Mouse (Mus musculus): ENCODE results near the gene Il1b. TPM values are rescaled to one million over a fixed set of nuclear protein-coding genes. Genes with fewer than 3 reads are reported as not detected.

Gene Il1b
- polyA plus RNA-seq, 1 experiment: 9.4 TPM

- Histone ChIP-seq H3K4me1 (ENCODE audit: control insufficient read depth, insufficient read depth, insufficient read length, low read length) (no peaks in the 10 kb centered on the region; the same call in 1 of the 2 replicates), H3K27ac (replicated peaks; ENCODE audit: low read depth, low read length) (no peak overlapping the region), H3K4me3 (ENCODE audit: insufficient read depth, low read depth, low read length) (no peak overlapping the region)
Observed at GRCm38 (mm10) chr2:129328238-129328637, 42.7 kb downstream of the Il1b start.

GRCm38 (mm10) chr2:129324216-129324615 lies 46.7 kb downstream of the Il1b start:
- Histone ChIP-seq H3K27ac (replicated peaks; ENCODE audit: low read depth, low read length) (no peak overlapping the region), H3K4me1 (ENCODE audit: control insufficient read depth, insufficient read depth, insufficient read length, low read length) (no peaks in the 10 kb centered on the region), H3K4me3 (ENCODE audit: insufficient read depth, low read depth, low read length) (no peak overlapping the region)

GRCm38 (mm10) chr2:129322117-129322635 lies 48.8 kb downstream of the Il1b start:
- Histone ChIP-seq H3K4me1 (ENCODE audit: control insufficient read depth, insufficient read depth, insufficient read length, low read length) (no peaks in the 10 kb centered on the region), H3K4me3 (ENCODE audit: insufficient read depth, low read depth, low read length) (no peak overlapping the region), H3K27ac (replicated peaks; ENCODE audit: low read depth, low read length) (no peak overlapping the region)

- no peak overlapping the region for H3K4me3 ChIP-seq (ENCODE audit: insufficient read depth, low read depth, low read length)
- no peaks in the 10 kb centered on the region for H3K4me1 ChIP-seq (ENCODE audit: control insufficient read depth, insufficient read depth, insufficient read length, low read length)
- no peak overlapping the region for H3K27ac ChIP-seq (replicated peaks; ENCODE audit: low read depth, low read length)
Observed at GRCm38 (mm10) chr2:129320033-129320605, 50.8 kb downstream of the Il1b start.

GRCm38 (mm10) chr2:129315831-129316230 lies 55.1 kb downstream of the Il1b start:
- no peak overlapping the region for H3K27ac ChIP-seq (replicated peaks; ENCODE audit: low read depth, low read length)
- H3K4me3 ChIP-seq (ENCODE audit: insufficient read depth, low read depth, low read length): no peak overlapping the region
- H3K4me1 ChIP-seq (ENCODE audit: control insufficient read depth, insufficient read depth, insufficient read length, low read length): no peaks in the 10 kb centered on the region

GRCm38 (mm10) chr2:129314880-129315279 lies 56.1 kb downstream of the Il1b start:
- Histone ChIP-seq H3K27ac (replicated peaks; ENCODE audit: low read depth, low read length) (no peak overlapping the region), H3K4me3 (ENCODE audit: insufficient read depth, low read depth, low read length) (no peak overlapping the region), H3K4me1 (ENCODE audit: control insufficient read depth, insufficient read depth, insufficient read length, low read length) (no peaks in the 10 kb centered on the region)

Other genes starting within 250 kb of the Il1b start
- gene Chchd5, start 241.4 kb downstream of the Il1b start, polyA plus RNA-seq (2012; ENCODE audit: insufficient read depth, insufficient read length, missing spikeins): 19.6 and 20.1 TPM in 2 replicates
- 5.6 and 7.3 TPM in 2 replicates for gene Slc20a1, start 172.4 kb downstream of the Il1b start, polyA plus RNA-seq (2012; ENCODE audit: insufficient read depth, insufficient read length, missing spikeins)
- gene Ckap2l, start 73.9 kb downstream of the Il1b start, polyA plus RNA-seq (2012; ENCODE audit: insufficient read depth, insufficient read length, missing spikeins): 0.38 TPM in 1 of 2 replicates, not detected in the other
- not detected in 2 replicates for gene Il1a, start 61.2 kb downstream of the Il1b start, polyA plus RNA-seq (2012; ENCODE audit: insufficient read depth, insufficient read length, missing spikeins)
- gene F830045P16Rik, start 165.5 kb upstream of the Il1b start, polyA plus RNA-seq (2012; ENCODE audit: insufficient read depth, insufficient read length, missing spikeins): not detected in 2 replicates
- gene Sirpa, start 221.7 kb upstream of the Il1b start, polyA plus RNA-seq (2012; ENCODE audit: insufficient read depth, insufficient read length, missing spikeins): 10.9 and 11.9 TPM in 2 replicates

Measured in brown adipose tissue, adult 24 weeks (tissue).